Mouse (Mus musculus): ENCODE data around the gene Tex28. TPM values are rescaled to one million over a fixed set of nuclear protein-coding genes. Genes with fewer than 3 reads are reported as not detected.
"Not testable (repeated sequence)": the region's sequence is repeated elsewhere in the genome, so short reads cannot be mapped to it uniquely, and the experiment has no call there.

The Tex28 gene
- not detected in 2 replicates for polyA plus RNA-seq (2014; fragmentation: Nextera tagmentation; extraction: Ambion mirVana)

- Histone ChIP-seq H3K27me3 (ENCODE audit: control insufficient read depth, insufficient read depth, low read length) (no peaks in the 10 kb centered on the region), H3K4me3 (replicated peaks; ENCODE audit: low read length) (no peak within 1 kb of the TSS), H3K9me3 (ENCODE audit: control insufficient read depth, low read length) (no peaks in the 10 kb centered on the region), H3K27ac (no peak within 1 kb of the TSS), H3K9ac (no peak within 1 kb of the TSS), H3K4me2 (replicated peaks) (no peak within 1 kb of the TSS), H3K36me3 (replicated peaks; ENCODE audit: control insufficient read depth, insufficient read depth) (no peaks in the 10 kb centered on the region), H3K4me1 (replicated peaks; ENCODE audit: control insufficient read depth, insufficient read depth, low read length) (no peaks in the 10 kb centered on the region)
- DNase-seq (ENCODE audit: low spot score) (no peak), ATAC-seq (ENCODE audit: low FRiP score) (no peak)
- 100% methylated on average over 1 of the region's 1 CpGs for WGBS
Measured at GRCm38 (mm10) chrX:74167738-74168137, at the start of gene Tex28. Gene Tex28 (minus strand): TSS chrX:74167838.

GRCm38 (mm10) chrX:74203556-74203955 lies 35.9 kb upstream of the Tex28 start:
- H3K4me1 ChIP-seq (replicated peaks; ENCODE audit: control insufficient read depth, insufficient read depth, low read length): no peaks in the 10 kb centered on the region
- DNase-seq (ENCODE audit: low spot score): no peak

GRCm38 (mm10) chrX:74176959-74177358 lies 9.3 kb upstream of the Tex28 start, which contains the start of gene Tktl1:
Gene Tktl1 (plus strand): TSS chrX:74177259.
- no peak within 1 kb of the TSS for H3K4me2 ChIP-seq (replicated peaks)
- ATAC-seq (ENCODE audit: low FRiP score) (no peak), DNase-seq (ENCODE audit: low spot score) (no peak)
- H3K9me3 ChIP-seq (ENCODE audit: control insufficient read depth, low read length): no peaks in the 10 kb centered on the region
- no peak within 1 kb of the TSS for H3K9ac ChIP-seq
- H3K36me3 ChIP-seq (replicated peaks; ENCODE audit: control insufficient read depth, insufficient read depth): no peaks in the 10 kb centered on the region
- H3K27ac ChIP-seq: no peak within 1 kb of the TSS
- no peaks in the 10 kb centered on the region for H3K27me3 ChIP-seq (ENCODE audit: control insufficient read depth, insufficient read depth, low read length)
- H3K4me3 ChIP-seq (replicated peaks; ENCODE audit: low read length): no peak within 1 kb of the TSS
- 88% methylated on average over 17 of the region's 17 CpGs for WGBS
- H3K4me1 ChIP-seq (replicated peaks; ENCODE audit: control insufficient read depth, insufficient read depth, low read length): no peaks in the 10 kb centered on the region

More at GRCm38 (mm10) chrX:74203556-74203955, 35.9 kb upstream of the Tex28 start:
- no peaks in the 10 kb centered on the region for H3K9me3 ChIP-seq (ENCODE audit: control insufficient read depth, low read length)
- ATAC-seq (ENCODE audit: low FRiP score): no peak
- H3K9ac ChIP-seq: no peak overlapping the region
- no peaks in the 10 kb centered on the region for H3K36me3 ChIP-seq (replicated peaks; ENCODE audit: control insufficient read depth, insufficient read depth)
- no peak overlapping the region for H3K27ac ChIP-seq
- no peak overlapping the region for H3K4me3 ChIP-seq (replicated peaks; ENCODE audit: low read length)
- no peak overlapping the region for H3K4me2 ChIP-seq (replicated peaks)
- 85% methylated on average over 2 of the region's 2 CpGs for WGBS
- no peaks in the 10 kb centered on the region for H3K27me3 ChIP-seq (ENCODE audit: control insufficient read depth, insufficient read depth, low read length)

GRCm38 (mm10) chrX:74135263-74135662 lies 32.4 kb downstream of the Tex28 start, which contains the start of gene Mecp2:
Gene Mecp2 (minus strand): TSS chrX:74135363.
- not testable (repeated sequence) for H3K27me3 ChIP-seq (ENCODE audit: control insufficient read depth, insufficient read depth, low read length); H3K4me2 ChIP-seq (replicated peaks); ATAC-seq (ENCODE audit: low FRiP score); H3K4me3 ChIP-seq (replicated peaks; ENCODE audit: low read length); DNase-seq (ENCODE audit: low spot score); H3K9me3 ChIP-seq (ENCODE audit: control insufficient read depth, low read length); H3K27ac ChIP-seq; H3K36me3 ChIP-seq (replicated peaks; ENCODE audit: control insufficient read depth, insufficient read depth); H3K4me1 ChIP-seq (replicated peaks; ENCODE audit: control insufficient read depth, insufficient read depth, low read length); H3K9ac ChIP-seq
- 40% methylated on average over 1 of the region's 1 CpGs for WGBS

GRCm38 (mm10) chrX:74127164-74127563 lies 40.5 kb downstream of the Tex28 start, which contains the start of gene Opn1mw:
Gene Opn1mw (plus strand): TSS chrX:74127464.
- DNase-seq (ENCODE audit: low spot score): no peak
- Histone ChIP-seq H3K27ac (no peak within 1 kb of the TSS), H3K4me2 (replicated peaks) (no peak within 1 kb of the TSS), H3K9me3 (ENCODE audit: control insufficient read depth, low read length) (no peaks in the 10 kb centered on the region), H3K4me1 (replicated peaks; ENCODE audit: control insufficient read depth, insufficient read depth, low read length) (no peaks in the 10 kb centered on the region), H3K36me3 (replicated peaks; ENCODE audit: control insufficient read depth, insufficient read depth) (no peaks in the 10 kb centered on the region), H3K27me3 (ENCODE audit: control insufficient read depth, insufficient read depth, low read length) (no peaks in the 10 kb centered on the region), H3K9ac (no peak within 1 kb of the TSS), H3K4me3 (replicated peaks; ENCODE audit: low read length) (no peak within 1 kb of the TSS)
- no peak for ATAC-seq (ENCODE audit: low FRiP score)

GRCm38 (mm10) chrX:74124975-74125374 lies 42.7 kb downstream of the Tex28 start:
- no peaks in the 10 kb centered on the region for H3K9me3 ChIP-seq (ENCODE audit: control insufficient read depth, low read length)
- H3K4me3 ChIP-seq (replicated peaks; ENCODE audit: low read length): no peak overlapping the region
- no peak overlapping the region for H3K27ac ChIP-seq
- 74% methylated on average over 2 of the region's 2 CpGs for WGBS
- no peaks in the 10 kb centered on the region for H3K4me1 ChIP-seq (replicated peaks; ENCODE audit: control insufficient read depth, insufficient read depth, low read length)
- no peaks in the 10 kb centered on the region for H3K27me3 ChIP-seq (ENCODE audit: control insufficient read depth, insufficient read depth, low read length)
- no peaks in the 10 kb centered on the region for H3K36me3 ChIP-seq (replicated peaks; ENCODE audit: control insufficient read depth, insufficient read depth)
- ATAC-seq (ENCODE audit: low FRiP score) (no peak), DNase-seq (ENCODE audit: low spot score) (no peak)
- no peak overlapping the region for H3K9ac ChIP-seq
- H3K4me2 ChIP-seq (replicated peaks): no peak overlapping the region

GRCm38 (mm10) chrX:74115511-74115910 lies 52.1 kb downstream of the Tex28 start:
- ATAC-seq (ENCODE audit: low FRiP score): peak; percentile 69; the same call in 1 of the 2 replicates
- Histone ChIP-seq H3K27me3 (ENCODE audit: control insufficient read depth, insufficient read depth, low read length) (no peaks in the 10 kb centered on the region), H3K27ac (no peak overlapping the region), H3K9me3 (ENCODE audit: control insufficient read depth, low read length) (no peaks in the 10 kb centered on the region), H3K4me1 (replicated peaks; ENCODE audit: control insufficient read depth, insufficient read depth, low read length) (no peaks in the 10 kb centered on the region), H3K9ac (0 out of 2 replicates have a peak overlapping the region, but pooled peaks have one; percentile 13), H3K36me3 (replicated peaks; ENCODE audit: control insufficient read depth, insufficient read depth) (no peaks in the 10 kb centered on the region), H3K4me3 (replicated peaks; ENCODE audit: low read length) (no peak overlapping the region; the same call in 1 of the 2 replicates), H3K4me2 (replicated peaks) (peak overlapping the region; percentile 32)
- WGBS: 26% methylated on average over 10 of the region's 10 CpGs
- peak; percentile 28 for DNase-seq (ENCODE audit: low spot score)

GRCm38 (mm10) chrX:74114036-74114435 lies 53.6 kb downstream of the Tex28 start:
- no peak overlapping the region for H3K4me2 ChIP-seq (replicated peaks)
- ATAC-seq (ENCODE audit: low FRiP score) (no peak), DNase-seq (ENCODE audit: low spot score) (no peak)
- H3K4me3 ChIP-seq (replicated peaks; ENCODE audit: low read length): no peak overlapping the region
- H3K27me3 ChIP-seq (ENCODE audit: control insufficient read depth, insufficient read depth, low read length): no peaks in the 10 kb centered on the region
- no peaks in the 10 kb centered on the region for H3K36me3 ChIP-seq (replicated peaks; ENCODE audit: control insufficient read depth, insufficient read depth)
- no peaks in the 10 kb centered on the region for H3K9me3 ChIP-seq (ENCODE audit: control insufficient read depth, low read length)
- H3K9ac ChIP-seq: no peak overlapping the region
- no peak overlapping the region for H3K27ac ChIP-seq
- no peaks in the 10 kb centered on the region for H3K4me1 ChIP-seq (replicated peaks; ENCODE audit: control insufficient read depth, insufficient read depth, low read length)

- no peak overlapping the region for H3K27ac ChIP-seq
- H3K4me2 ChIP-seq (replicated peaks): no peak overlapping the region
- WGBS: 58% methylated on average over 3 of the region's 3 CpGs
- no peak overlapping the region for H3K9ac ChIP-seq
- no peak for ATAC-seq (ENCODE audit: low FRiP score)
- H3K36me3 ChIP-seq (replicated peaks; ENCODE audit: control insufficient read depth, insufficient read depth): no peaks in the 10 kb centered on the region
- no peak overlapping the region for H3K4me3 ChIP-seq (replicated peaks; ENCODE audit: low read length)
- H3K9me3 ChIP-seq (ENCODE audit: control insufficient read depth, low read length): no peaks in the 10 kb centered on the region
- H3K4me1 ChIP-seq (replicated peaks; ENCODE audit: control insufficient read depth, insufficient read depth, low read length): no peaks in the 10 kb centered on the region
- no peaks in the 10 kb centered on the region for H3K27me3 ChIP-seq (ENCODE audit: control insufficient read depth, insufficient read depth, low read length)
- DNase-seq (ENCODE audit: low spot score): no peak
Measured at GRCm38 (mm10) chrX:74108747-74109146, 58.9 kb downstream of the Tex28 start.

GRCm38 (mm10) chrX:74105916-74106315 lies 61.7 kb downstream of the Tex28 start:
- Histone ChIP-seq H3K4me3 (replicated peaks; ENCODE audit: low read length) (no peak overlapping the region), H3K27ac (no peak overlapping the region), H3K9me3 (ENCODE audit: control insufficient read depth, low read length) (no peaks in the 10 kb centered on the region), H3K36me3 (replicated peaks; ENCODE audit: control insufficient read depth, insufficient read depth) (no peaks in the 10 kb centered on the region), H3K4me1 (replicated peaks; ENCODE audit: control insufficient read depth, insufficient read depth, low read length) (no peaks in the 10 kb centered on the region), H3K4me2 (replicated peaks) (no peak overlapping the region), H3K27me3 (ENCODE audit: control insufficient read depth, insufficient read depth, low read length) (no peaks in the 10 kb centered on the region), H3K9ac (no peak overlapping the region)
- 63% methylated on average over 2 of the region's 2 CpGs for WGBS
- no peak for ATAC-seq (ENCODE audit: low FRiP score)
- DNase-seq (ENCODE audit: low spot score): no peak

Data from hindbrain, embryonic 14.5 days (tissue).